Mouse (Mus musculus): ENCODE measurements around the gene Lep. TPM values are rescaled to one million over a fixed set of nuclear protein-coding genes. Genes with fewer than 3 reads are reported as not detected.

The Lep gene
- polyA plus RNA-seq (2021; fragmentation: Nextera tagmentation) = not detected in 2 replicates
- long read RNA-seq, experiment 1 = 0 reads
- long read RNA-seq, experiment 2 = 0 reads

GRCm38 (mm10) chr6:29059846-29060685 is at the start of gene Lep:
Gene Lep (plus strand): TSS chr6:29060220.

Other genes starting within 250 kb of the Lep start
- 13.2 and 13.4 TPM in 2 replicates for gene Lrrc4, start 228.5 kb upstream of the Lep start, polyA plus RNA-seq (2021; fragmentation: Nextera tagmentation)
- gene Rbm28, start 104.8 kb downstream of the Lep start, polyA plus RNA-seq (2021; fragmentation: Nextera tagmentation) = 7.7 and 11.4 TPM in 2 replicates
- 0.48 and 1.5 TPM in 2 replicates for gene Prrt4, start 119.4 kb downstream of the Lep start, polyA plus RNA-seq (2021; fragmentation: Nextera tagmentation)
- gene Impdh1, start 156.1 kb downstream of the Lep start, polyA plus RNA-seq (2021; fragmentation: Nextera tagmentation) = 15.1 and 32.0 TPM in 2 replicates
- 19.4 and 21.0 TPM in 2 replicates for gene Hilpda, start 212.3 kb downstream of the Lep start, polyA plus RNA-seq (2021; fragmentation: Nextera tagmentation)
- 0.31 and 0.34 TPM in 2 replicates for gene Fam71f2, start 219.4 kb downstream of the Lep start, polyA plus RNA-seq (2021; fragmentation: Nextera tagmentation)

Data from left cerebral cortex, adult 6 months (tissue).